Mouse (Mus musculus): ENCODE measurements around the gene Smad3. TPM values are rescaled to one million over a fixed set of nuclear protein-coding genes. Genes with fewer than 3 reads are reported as not detected.

Smad3 gene
- total and polyA plus RNA-seq, 3 experiments, result 7.5 to 10.2 TPM; not detected in 1

- TF ChIP-seq RAD21 (IDR thresholded peaks at IDR 0.05; ENCODE audit: low read depth, low read length), result peak; percentile 55
- TF ChIP-seq TBP (IDR thresholded peaks at IDR 0.05; ENCODE audit: low read depth, low read length), result no peak
- TF ChIP-seq MAFK (IDR thresholded peaks at IDR 0.05; ENCODE audit: borderline replicate concordance, low read depth, low read length), result no peak
- TF ChIP-seq SMC3 (IDR thresholded peaks at IDR 0.05; ENCODE audit: low read depth, low read length), result peak; percentile 47
- TF ChIP-seq ZC3H11A (IDR thresholded peaks at IDR 0.05; ENCODE audit: low read depth, low read length), result 0 out of 2 replicates have a peak, but pooled peaks have one; percentile 11
- no peak for TF ChIP-seq EP300 (IDR thresholded peaks at IDR 0.05; ENCODE audit: low read depth in 1 of 2, low read length in 2 of 2)
- peak; percentile 52 to 64 (median 55) for TF ChIP-seq CTCF (IDR thresholded peaks at IDR 0.05 in 2 of 3, conservative IDR thresholded peaks at IDR 0.05 in 1 of 3; ENCODE audit: control insufficient read depth in 1 of 3, insufficient read depth in 1 of 3, low read depth in 2 of 3, low read length in 3 of 3, poor library complexity in 1 of 3, severe bottlenecking in 1 of 3)
- no peaks in the 10 kb centered on the region for H3K9me3 ChIP-seq (replicated peaks; ENCODE audit: insufficient read depth, low read length)
- no peaks in the 10 kb centered on the region for H3K27me3 ChIP-seq (ENCODE audit: control insufficient read depth in 1 of 2, insufficient read depth in 2 of 2, low read length in 2 of 2)
- H3K36me3 ChIP-seq (ENCODE audit: control insufficient read depth in 1 of 2, insufficient read depth in 2 of 2, low read length in 2 of 2), result peaks cover 0 to 7% of the 10 kb centered on the region in 2 experiments; a peak in 2 of 4 replicates
- no peaks in the 10 kb centered on the region for H3K79me2 ChIP-seq (ENCODE audit: control insufficient read depth, insufficient read depth, low read length, poor library complexity)
- DNase-seq (ENCODE audit: low read depth, low spot score), result no peak
- H3K4me1 ChIP-seq (ENCODE audit: control insufficient read depth in 1 of 2, insufficient read depth in 2 of 2, low read length in 2 of 2), result peaks cover 7 to 16% of the 10 kb centered on the region in 2 experiments
- H3K9ac ChIP-seq (ENCODE audit: control insufficient read depth, low read depth, low read length, poor library complexity, severe bottlenecking), result no peak overlapping the region
- H3K4me3 ChIP-seq (ENCODE audit: control insufficient read depth in 1 of 2, insufficient read depth in 1 of 2, low read depth in 2 of 2, low read length in 2 of 2), result no peak overlapping the region
- H3K27ac ChIP-seq (ENCODE audit: control insufficient read depth, low read depth, low read length), result no peak overlapping the region
Measured at GRCm38 (mm10) chr9:63709266-63709665, 48.5 kb downstream of the Smad3 start.

- Histone ChIP-seq H3K79me2 (ENCODE audit: control insufficient read depth, insufficient read depth, low read length, poor library complexity) (no peaks in the 10 kb centered on the region), H3K4me1 (ENCODE audit: control insufficient read depth in 1 of 2, insufficient read depth in 2 of 2, low read length in 2 of 2) (peaks cover 7 to 10% of the 10 kb centered on the region in 2 experiments), H3K36me3 (ENCODE audit: control insufficient read depth in 1 of 2, insufficient read depth in 2 of 2, low read length in 2 of 2) (peaks cover 0 to 7% of the 10 kb centered on the region in 2 experiments; a peak in 2 of 4 replicates), H3K27me3 (ENCODE audit: control insufficient read depth in 1 of 2, insufficient read depth in 2 of 2, low read length in 2 of 2) (no peaks in the 10 kb centered on the region), H3K27ac (ENCODE audit: control insufficient read depth, low read depth, low read length) (no peak overlapping the region), H3K4me3 (ENCODE audit: control insufficient read depth in 1 of 2, insufficient read depth in 1 of 2, low read depth in 2 of 2, low read length in 2 of 2) (no peak overlapping the region), H3K9ac (ENCODE audit: control insufficient read depth, low read depth, low read length, poor library complexity, severe bottlenecking) (no peak overlapping the region), H3K9me3 (replicated peaks; ENCODE audit: insufficient read depth, low read length) (no peaks in the 10 kb centered on the region)
- TF ChIP-seq SMC3 (IDR thresholded peaks at IDR 0.05; ENCODE audit: low read depth, low read length), result no peak
- TF ChIP-seq MEF2A (IDR thresholded peaks at IDR 0.05; ENCODE audit: extremely low read depth, insufficient replicate concordance, low read depth, low read length, poor library complexity, severe bottlenecking), result no peak
- no peak for TF ChIP-seq RCOR1 (IDR thresholded peaks at IDR 0.05; ENCODE audit: low read depth, low read length)
- TF ChIP-seq HCFC1 (IDR thresholded peaks at IDR 0.05; ENCODE audit: low read depth, low read length), result no peak
- TF ChIP-seq MAX (IDR thresholded peaks at IDR 0.05; ENCODE audit: low read length), result no peak
- no peak for TF ChIP-seq CHD1 (IDR thresholded peaks at IDR 0.05; ENCODE audit: low read depth, low read length)
- DNase-seq (ENCODE audit: low read depth, low spot score), result no peak
Measured at GRCm38 (mm10) chr9:63707816-63708588, 49.8 kb downstream of the Smad3 start.
